Mouse (Mus musculus) adrenal gland (tissue): ENCODE data around the gene Ugt1a9.
"Not testable (repeated sequence)": the region's sequence is repeated elsewhere in the genome, so short reads cannot be mapped to it uniquely, and the experiment has no call there.

Source experiments
- intact Hi-C: fragments of 180-260 bp; cut with DNase I; formaldehyde crosslinking; loops from one replicate; pipeline ENCODE4 v1.15.1; 2025

Gene Ugt1a9

GRCm38 (mm10) chr1:88105656-88106055, 35.1 kb downstream of the Ugt1a9 start:
- intact Hi-C loops = no loop called here

- intact Hi-C loops = not testable (repeated sequence)
These were observed 38.5 kb downstream of the Ugt1a9 start for GRCm38 (mm10) chr1:88109027-88109557.

DNA sequence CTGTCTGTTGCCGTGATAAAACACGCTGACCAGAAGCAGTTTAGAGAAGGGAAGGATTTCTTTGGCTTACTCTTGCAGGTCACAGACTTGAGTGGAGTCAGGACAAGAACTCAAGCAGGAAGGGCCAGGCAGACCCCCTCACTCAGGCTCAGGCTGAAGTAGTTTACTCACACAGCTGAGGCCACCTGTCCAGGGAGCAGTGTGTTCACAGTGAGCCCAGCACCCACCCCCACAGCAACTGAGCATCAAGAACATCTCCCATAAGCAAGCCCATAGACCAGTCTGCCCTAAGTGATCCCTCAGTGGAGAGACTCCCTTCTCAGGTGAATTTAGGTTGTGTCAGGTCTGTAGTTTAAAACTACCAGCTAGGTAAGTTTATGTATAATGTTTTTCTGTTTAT, 39.0 kb downstream of the Ugt1a9 start:
- intact Hi-C loops = not testable (repeated sequence)

GRCm38 (mm10) chr1:88112769-88113168, 42.2 kb downstream of the Ugt1a9 start:
- intact Hi-C loops = not testable (repeated sequence)

GRCm38 (mm10) chr1:88120550-88120949, 50.0 kb downstream of the Ugt1a9 start:
- intact Hi-C loops = not testable (repeated sequence)

- intact Hi-C loops = not testable (repeated sequence)
These were observed 50.9 kb downstream of the Ugt1a9 start for GRCm38 (mm10) chr1:88121521-88121920.

- intact Hi-C loops = not testable (repeated sequence)
These were observed 55.3 kb downstream of the Ugt1a9 start for GRCm38 (mm10) chr1:88125827-88126360.

- intact Hi-C loops = not testable (repeated sequence)
These were observed 58.5 kb downstream of the Ugt1a9 start for GRCm38 (mm10) chr1:88129091-88129490.

GRCm38 (mm10) chr1:88130223-88130622, 59.6 kb downstream of the Ugt1a9 start:
- intact Hi-C loops = not testable (repeated sequence)

GRCm38 (mm10) chr1:88133908-88134456, 63.4 kb downstream of the Ugt1a9 start:
- intact Hi-C loops = no loop called here

GRCm38 (mm10) chr1:88134457-88135011, 63.9 kb downstream of the Ugt1a9 start, which contains the start of gene Ugt1a6a:
TSS of gene Ugt1a6a (plus strand) at chr1:88134809.
- intact Hi-C loops = not testable (repeated sequence)

DNA sequence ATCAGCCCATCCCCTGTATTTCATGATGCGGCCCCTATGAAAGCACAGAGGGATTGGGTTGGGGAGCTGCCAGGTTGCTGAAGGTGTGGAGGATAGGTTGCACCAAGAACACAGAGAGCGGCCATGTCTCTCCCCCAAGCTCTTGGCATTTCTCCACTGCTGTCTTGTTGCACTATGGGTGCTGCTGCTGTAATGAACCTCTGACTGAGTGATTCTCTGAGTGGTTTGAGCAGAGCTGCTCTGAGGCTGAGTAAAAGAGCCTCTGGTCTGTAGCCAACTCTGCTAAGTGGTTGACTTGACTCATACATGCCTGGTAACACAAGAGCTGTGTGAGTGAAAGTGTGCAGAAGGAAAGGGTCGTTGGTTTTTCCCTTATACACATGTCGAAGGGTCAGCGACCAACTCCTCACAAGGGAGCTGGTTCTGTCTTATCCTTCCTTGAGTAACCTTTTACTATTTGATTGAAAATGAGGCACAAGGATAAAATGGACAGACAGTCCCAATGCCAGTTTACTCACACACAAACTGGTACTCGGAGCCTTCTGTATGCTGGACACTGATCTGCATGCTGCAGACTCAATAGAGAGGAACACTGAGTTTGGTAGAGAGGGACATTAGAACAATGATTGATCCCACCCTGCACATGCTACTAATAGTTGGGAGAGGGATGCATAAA, 64.8 kb downstream of the Ugt1a9 start:
- intact Hi-C loops = not testable (repeated sequence)

- intact Hi-C loops = no loop called here
These were observed 66.0 kb downstream of the Ugt1a9 start for GRCm38 (mm10) chr1:88136646-88137045.

- intact Hi-C loops = no loop called here
These were observed 66.7 kb downstream of the Ugt1a9 start for GRCm38 (mm10) chr1:88137264-88137663.

DNA sequence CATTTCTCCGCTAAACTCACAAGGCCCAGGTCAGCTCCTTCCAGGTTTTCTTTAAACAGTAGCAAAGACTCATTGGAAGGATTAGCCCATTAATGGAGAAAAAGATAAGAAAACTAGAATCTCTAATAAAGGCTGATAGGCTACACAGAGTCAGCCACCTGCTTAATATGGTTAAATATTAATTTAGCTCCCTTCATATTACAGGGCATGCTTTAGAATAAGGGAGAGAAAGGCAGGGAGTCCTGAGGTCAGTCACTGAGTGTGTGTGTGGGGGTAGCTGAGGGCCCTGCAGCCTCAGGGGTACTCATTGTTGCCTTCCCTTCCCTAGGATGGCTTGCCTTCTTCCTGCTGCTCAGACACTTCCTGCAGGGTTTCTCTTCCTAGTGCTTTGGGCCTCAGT, 67.5 kb downstream of the Ugt1a9 start:
- intact Hi-C loops = no loop called here

GRCm38 (mm10) chr1:88140492-88140891, 69.9 kb downstream of the Ugt1a9 start:
- intact Hi-C loops = not testable (repeated sequence)

DNA sequence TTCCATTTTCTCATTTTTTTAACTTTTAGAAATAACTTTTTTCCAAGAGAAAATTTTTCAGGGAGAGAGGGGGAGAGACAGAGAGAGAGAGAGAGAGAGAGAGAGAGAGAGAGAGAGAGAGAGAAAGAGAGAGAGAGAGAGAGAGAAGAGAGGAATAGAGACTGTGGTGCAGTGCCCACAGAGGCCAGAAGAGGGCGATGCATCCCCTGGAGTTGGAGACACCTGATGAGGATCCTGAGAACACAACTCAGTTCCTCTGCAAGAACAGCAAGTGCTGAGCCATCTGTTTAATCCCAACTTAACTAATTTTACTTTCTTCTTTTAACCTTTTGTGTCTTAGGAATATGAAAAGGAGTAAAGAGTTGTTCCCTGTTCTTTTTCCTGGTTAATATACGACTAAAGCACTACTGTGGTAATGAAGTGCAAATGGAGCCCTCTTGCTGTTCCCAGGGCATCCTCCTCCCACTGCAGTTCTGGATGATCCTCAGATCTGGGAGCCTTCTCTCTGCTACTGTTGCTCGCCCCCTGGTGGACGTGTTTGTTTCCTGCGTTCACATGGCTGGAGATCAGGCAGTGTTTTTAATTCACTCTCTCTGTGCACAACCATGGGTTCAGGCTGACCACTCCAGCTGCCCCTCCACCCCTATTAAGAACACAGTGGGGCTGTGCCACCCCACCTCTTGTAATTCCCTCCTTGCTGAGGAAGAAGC, 73.5 kb downstream of the Ugt1a9 start:
- intact Hi-C loops = not testable (repeated sequence)

GRCm38 (mm10) chr1:88145278-88145677, 74.7 kb downstream of the Ugt1a9 start:
- intact Hi-C loops = not testable (repeated sequence)

GRCm38 (mm10) chr1:88150133-88150532, 79.5 kb downstream of the Ugt1a9 start:
- intact Hi-C loops = loop anchor here (5.0 kb wide), 1 partner anchor 137 kb away; no protein-coding TSS in a partner anchor

DNA sequence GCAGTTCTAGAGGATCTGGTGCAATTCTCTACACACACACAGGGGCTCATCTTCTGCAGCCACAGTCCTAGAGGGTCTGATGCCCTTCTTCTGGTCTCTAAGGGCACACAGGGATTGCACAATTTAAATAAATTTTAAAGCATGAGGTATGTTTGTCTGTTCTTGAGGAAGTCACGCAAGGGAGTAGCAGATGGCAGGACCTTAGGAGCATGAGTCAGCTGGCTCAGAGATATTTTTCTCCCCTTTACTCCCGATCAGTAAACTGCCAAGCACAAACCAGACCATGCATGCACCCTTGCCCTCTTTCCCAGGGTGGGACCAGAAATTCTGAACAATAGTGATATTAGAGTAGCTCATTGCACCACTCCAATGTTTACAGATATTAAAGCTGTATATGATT, 87.8 kb downstream of the Ugt1a9 start:
- intact Hi-C loops = no loop called here

GRCm38 (mm10) chr1:88165711-88166110, 95.1 kb downstream of the Ugt1a9 start, which contains the start of gene Ugt1a5:
TSS of gene Ugt1a5 (plus strand) at chr1:88166012.
- intact Hi-C loops = no loop called here
